Mouse (Mus musculus) adipocyte (in vitro differentiated cells): Measurements from ENCODE around the gene 4930442H23Rik.
"Not testable (repeated sequence)": the region's sequence is repeated elsewhere in the genome, so short reads cannot be mapped to it uniquely, and the experiment has no call there.

ENCODE experiments used
- DNase-seq: peaks from one replicate; pipeline ENCODE4 v3.0.0-alpha.2; 2016; ENCODE audit warnings: low spot score

4930442H23Rik gene

DNA sequence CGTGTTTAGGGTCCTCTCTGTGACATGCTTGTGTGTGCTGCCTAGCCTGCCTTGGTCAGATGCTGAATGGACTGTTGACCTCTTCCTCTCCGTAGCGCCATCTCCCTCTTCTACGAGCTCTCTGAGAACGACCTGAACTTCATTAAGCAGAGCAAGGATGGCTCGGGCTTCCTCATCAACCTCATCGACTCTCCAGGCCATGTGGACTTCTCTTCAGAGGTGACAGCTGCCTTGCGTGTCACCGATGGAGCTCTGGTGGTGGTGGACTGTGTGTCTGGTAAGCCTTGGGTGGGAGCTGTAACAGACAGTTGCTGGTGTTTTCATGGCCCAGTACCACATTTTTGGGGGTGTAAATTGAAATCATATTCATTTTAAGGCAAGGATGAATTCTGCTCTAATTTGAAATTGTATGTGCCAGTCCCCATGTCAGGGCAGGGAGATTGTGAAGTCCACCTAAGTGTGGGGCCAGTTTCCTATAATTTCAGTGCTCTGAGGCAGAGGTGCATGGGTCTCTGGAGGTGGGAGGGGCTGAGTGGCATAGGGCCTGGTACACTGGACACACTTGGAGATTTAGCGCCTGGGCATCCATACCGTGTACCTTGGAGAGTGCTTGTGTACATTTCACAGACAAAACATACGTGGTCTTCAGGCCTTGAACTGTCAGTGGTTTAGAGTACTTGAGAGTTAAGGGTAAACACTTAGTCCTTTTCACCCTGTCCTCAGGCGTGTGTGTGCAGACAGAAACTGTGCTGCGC is 5.5 kb downstream of the 4930442H23Rik start:
- no peak for DNase-seq

DNA sequence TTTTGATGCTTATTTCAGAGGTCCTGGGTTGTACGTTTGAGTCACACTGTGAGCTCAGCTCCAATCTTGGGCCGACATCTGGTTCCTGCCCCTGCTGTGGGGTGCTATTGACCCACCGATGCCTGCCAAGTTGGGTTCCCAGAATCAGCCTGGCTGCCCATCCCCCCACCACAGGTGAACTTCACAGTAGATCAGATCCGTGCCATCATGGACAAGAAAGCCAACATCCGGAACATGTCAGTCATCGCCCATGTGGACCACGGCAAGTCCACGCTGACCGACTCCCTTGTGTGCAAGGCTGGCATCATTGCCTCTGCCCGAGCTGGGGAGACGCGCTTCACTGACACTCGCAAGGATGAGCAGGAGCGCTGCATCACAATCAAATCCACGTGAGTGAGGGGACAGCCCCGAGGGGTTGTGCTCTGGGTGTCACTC is 6.1 kb downstream of the 4930442H23Rik start:
- no peak for DNase-seq

DNA sequence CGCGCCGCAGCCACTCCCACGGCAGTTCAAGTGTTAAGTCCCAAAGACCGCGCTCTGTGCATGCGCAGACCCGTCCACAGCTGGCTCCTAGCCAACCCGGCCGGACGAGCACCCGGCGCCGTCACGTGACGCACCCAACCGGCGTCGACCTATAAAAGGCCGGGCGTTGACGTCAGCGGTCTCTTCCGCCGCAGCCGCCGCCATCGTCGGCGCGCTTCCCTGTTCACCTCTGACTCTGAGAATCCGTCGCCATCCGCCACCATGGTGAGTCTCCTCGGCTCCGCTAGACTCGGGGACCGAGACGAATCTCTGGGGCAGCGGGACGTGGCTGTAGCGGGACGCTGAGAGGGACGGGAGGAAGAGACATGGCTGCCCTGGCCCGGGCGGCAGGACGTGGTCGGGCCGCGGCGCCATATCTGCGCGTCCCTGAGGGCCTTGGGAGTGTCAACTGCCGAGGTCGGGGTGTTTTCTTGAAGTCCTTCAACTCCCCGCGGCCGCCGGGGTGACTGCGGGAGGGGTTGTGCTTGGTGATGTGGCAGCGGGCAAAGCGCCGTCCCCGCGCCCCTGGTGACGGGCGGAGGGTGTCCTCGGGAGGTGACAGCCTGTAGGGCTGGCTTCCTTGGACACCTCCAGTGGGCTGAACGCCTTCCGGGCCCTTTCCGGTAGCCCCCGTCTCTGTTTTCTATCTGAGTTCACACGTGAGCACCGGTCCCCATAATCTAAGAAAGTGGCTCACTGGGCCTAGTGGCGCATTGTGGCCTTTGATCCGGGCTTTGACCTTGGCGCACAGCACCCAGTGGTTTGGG is 7.0 kb downstream of the 4930442H23Rik start, which contains the start of gene Eef2:
Eef2 (plus strand) TSS at position 166 of the 806 bp plus-strand sequence.
- DNase-seq, result peak; percentile 97

DNA sequence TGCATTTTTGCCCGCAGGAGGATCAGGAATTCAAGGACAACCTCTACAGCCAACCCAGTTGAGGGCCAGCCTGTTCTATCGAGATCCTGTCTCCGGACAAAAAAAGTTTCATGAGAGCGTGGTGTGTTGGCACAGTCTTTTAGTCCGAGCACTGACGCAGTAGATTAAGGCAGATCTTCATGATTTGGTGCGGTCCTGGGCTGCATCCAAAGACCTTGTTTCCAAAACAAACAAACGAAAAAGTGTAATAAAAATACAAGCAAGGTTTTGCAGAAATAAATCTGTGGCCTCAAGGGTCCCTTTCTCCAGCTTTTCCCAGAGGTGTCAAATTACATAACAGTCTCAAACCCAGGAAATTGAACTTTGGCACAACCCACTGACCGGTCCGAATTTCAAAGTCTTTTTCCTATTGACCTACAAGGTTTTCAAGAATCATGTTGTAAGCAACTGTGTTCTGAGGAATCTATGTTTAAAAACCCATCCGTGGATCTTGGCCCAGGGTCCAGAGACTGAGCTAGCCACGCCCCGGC is 7.6 kb downstream of the 4930442H23Rik start:
- DNase-seq, result peak; percentile 97

DNA sequence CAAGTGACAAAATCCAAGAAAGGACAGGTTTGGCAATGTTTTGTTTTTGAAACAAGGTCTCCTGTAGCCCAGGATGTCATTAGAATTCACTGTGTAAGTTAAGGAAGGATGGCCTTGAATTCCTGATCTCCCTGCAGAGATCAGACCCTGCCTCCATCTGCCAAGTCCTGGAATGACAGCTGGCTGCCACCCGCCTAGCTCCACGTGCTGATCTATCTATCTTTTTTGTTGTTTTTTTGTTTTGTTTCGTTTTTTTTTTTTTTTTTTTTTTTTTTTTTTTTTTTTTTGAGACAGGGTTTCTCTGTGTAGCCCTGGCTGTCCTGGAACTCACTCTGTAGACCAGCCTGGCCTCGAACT is 8.3 kb downstream of the 4930442H23Rik start:
- DNase-seq, result not testable (repeated sequence)

DNA sequence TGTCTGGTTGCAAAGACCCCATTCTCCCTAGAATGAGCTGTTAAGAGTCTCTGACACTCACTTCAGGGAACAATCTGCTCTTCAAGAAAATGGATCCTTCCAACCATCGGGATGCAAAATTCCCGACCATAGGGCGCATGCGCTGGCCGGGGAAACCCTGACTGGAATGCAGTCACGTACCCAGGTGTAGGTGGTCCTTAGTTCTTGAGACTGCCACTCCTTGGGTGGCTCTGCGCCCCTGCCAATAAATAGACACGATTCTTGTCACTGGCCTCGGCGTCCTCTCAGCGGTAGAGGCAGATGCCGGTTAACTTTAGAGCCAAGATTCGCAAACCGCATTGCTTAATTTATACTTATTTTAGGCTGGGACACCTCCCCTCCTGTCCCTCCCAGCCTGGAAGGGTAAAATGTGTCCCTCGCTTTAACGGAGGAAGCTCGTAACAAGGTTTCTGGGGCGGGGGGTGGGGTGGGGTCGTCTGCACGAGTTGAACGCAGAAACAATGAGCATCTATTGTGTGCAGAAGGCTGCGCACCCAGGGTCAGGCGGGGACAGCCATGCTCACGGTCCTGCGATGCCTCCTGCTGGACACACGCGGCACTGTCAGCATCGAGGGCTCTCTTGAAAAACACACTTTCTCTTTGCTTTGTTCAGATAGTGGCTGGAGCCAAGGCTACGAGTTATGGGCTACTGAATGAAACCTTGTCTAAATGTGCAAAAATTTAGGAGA is 8.9 kb downstream of the 4930442H23Rik start:
- peak; percentile 92 for DNase-seq

DNA sequence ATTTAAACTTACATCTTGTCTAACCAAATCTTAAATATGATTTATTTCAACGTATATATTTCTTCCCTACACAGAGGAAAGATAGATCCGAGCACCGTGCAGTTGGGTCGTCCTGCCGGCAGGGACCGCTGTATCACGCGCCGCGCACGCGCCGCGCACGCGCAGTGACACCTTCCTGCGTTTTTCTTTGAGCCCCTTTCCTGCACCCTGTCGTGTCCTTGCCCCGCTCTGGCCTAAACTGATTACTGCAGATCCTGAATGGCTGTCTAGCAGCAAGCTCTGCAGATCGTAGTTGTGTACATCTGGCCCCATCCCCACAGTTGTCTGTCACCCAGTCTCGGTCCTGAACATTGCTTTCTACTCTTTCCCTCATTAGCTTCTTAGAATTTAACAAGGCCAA is 10.5 kb downstream of the 4930442H23Rik start:
- peak; percentile 79 for DNase-seq

DNA sequence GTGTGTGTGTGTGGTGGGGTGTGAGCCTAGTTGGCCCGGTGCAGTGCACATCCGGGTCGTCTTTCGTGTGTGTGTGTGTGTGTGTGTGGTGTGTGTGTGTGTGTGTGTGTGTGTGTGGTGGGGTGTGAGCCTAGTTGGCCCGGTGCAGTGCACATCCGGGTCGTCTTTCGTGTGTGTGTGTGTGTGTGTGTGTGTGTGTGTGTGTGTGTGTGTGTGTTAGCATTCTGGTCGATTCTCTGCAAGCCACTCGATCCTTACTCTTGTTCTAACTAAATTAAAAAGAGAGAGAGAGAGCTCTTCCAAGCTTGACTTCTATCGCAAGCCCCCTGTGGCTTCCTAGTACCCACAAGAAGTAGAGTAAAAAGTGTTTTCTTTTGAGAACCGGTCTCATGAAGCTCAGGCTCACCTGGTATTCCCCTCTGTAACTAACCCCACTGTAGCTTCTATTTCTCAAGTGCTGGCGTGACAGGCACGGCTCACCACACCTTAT is 14.2 kb downstream of the 4930442H23Rik start:
- not testable (repeated sequence) for DNase-seq

DNA sequence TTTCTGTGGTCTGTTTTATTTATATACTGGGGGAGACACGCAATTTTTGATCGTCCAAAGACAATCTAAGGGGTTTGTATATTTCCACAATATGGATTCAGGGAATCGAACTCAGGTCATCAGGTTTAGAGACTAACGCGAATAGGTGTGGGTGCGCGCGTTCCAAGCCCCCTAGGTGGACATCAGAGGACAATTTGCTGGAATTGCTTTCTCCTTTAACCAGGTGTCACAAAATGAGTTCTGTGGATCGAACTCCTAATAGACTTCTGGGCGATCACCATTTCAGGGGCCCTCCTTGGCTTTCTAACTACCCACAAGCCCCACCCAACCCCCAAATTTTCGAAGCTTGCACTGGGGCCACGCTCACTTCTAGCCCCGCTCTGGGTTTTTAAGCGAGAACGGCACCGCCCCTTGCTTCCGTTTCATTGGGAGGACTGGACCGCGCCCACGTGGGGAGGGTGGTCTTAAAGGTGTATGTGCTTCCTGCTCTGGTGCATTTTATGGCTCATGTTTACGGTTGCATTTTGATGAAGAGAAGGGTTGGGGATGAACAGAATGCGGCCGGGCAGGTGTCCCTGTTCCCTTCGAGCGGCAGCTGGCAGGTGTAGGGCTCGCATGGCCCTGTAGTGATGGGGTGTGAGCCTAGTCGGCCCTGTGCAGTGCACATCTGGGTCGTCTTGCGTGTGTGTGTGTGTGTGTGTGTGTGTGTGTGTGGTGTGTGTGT is 15.0 kb downstream of the 4930442H23Rik start:
- peak; percentile 69 for DNase-seq

DNA sequence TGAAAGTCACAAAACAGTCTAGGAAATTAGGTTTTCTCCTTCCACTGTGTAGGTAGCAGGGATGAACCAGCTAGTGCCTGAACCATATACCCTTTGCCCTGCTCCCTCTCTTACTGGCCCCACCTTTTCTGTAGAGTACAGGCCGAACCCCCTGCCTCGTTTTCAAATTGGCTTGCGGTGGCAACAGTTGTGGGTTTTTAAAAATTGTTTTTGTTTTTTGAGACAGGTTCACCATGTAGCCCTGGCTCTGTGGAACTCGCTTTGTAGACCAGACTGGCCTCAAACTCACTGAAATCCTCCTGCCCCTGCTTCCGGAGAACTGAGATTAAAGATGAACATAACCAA is 15.6 kb downstream of the 4930442H23Rik start:
- no peak for DNase-seq

DNA sequence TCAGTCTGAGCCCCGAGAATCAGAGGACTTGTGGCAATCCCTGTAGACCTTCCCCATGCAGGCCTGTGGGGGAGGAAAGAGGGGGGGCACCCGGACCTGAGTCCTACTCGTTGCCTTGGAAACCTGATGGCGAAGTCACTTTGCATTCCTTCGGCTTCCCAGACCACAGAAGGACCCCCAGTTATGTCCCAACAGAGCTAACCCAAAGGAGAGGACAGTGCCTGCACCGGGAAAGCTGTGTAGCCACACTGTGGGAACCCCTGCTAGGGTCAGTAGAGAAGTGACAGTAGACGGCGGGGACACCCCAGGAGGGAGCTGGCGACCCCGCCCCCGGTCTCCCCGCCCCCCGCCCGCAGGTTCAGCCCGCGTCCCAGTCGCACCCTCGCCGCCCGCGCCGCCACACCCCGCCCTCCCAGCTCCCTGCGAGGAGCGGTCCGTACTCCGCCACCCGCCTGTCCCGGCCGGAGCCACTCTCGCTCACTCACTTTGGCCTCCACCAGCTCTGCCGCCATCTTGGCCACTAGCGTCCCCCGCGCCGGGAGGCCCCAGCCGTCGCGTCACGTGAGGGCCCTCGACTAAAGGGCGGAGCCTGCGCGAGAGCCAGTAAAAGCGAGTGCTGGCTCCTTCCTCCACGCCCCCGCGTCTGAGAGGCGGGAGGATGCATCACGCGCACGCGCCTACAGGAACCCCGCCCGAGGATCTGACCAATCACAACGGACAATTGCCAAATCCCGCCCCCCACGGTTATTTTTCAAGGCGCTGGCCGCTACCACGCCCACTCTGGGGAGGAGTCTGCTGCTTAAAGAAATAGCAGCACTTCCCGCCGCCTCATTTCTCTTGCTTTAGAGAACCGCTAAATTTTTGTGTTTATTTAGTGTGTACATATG is 16.2 kb downstream of the 4930442H23Rik start, which contains the start of gene Pias4:
Pias4 (minus strand) TSS at position 724 of the 887 bp plus-strand sequence.
- peak; percentile 99 for DNase-seq

DNA sequence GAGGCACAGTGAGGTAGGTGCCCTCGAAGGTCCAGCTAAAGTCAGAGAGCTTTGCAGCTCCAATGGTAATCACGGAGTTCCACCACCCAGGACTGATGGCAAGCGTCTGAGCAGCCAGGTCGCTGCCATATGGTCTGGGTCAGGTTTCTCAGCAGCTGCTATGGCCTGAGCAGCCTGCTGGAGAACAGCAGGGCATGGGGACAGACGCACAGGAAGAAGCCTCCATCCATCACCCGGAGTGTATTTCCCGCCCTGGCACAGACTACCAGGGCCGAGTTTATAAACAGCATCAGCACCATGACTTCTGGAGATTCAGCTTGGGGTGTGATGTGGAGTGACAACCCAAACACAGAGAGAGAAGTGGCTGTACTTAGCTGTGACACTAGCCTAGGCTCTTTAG is 18.5 kb downstream of the 4930442H23Rik start:
- no peak for DNase-seq

DNA sequence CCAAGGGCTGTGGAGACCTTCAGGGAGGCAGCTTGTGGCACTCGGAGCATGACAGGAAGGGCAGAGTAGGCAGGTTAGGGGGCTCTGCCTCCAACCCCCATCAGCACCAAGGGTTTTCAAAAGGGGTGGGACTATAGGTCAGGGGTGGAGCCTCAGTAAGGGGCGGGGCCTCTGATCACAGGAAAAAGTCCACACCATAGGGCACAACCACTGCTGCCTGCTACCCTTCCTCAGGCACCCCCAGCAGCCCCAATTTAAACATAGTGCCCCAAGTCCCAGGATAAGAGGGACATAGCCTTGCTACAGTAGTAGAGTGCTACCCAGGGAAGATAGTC is 21.4 kb downstream of the 4930442H23Rik start:
- no peak for DNase-seq

DNA sequence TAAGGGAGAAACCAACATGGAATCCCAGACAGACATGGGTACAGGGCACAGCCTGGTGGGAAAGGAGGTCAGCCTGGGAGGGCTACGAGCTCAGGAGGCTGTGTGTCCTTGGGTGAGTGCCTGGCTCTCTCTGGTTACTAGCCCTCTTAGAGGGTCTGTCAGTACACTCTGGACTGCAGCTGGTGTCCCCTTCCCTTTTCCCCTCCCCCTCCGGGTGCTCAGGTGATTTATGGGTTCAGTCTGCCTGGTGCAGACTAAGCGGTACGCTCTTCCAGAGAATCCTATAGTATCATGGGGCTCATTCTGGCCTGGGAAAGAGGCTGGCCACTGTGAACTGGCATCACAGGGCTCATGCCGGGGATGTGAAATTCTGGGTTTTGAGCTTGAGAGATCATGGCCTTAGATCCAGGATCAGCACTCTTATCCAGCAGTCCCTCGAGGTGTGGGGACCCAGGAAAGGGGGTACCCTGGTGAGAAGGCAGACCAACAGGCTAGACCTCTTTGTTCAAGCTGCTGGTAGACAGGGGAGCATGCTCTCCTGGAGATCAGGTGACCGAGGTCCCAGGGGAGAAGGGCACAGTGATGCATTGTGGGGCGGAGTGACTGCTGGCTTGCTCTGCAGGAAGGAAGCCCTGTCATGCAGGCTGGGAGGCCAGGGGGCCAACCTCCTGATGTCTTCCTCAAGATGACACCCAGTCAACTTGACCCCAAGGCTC is 21.9 kb downstream of the 4930442H23Rik start:
- DNase-seq, result no peak

DNA sequence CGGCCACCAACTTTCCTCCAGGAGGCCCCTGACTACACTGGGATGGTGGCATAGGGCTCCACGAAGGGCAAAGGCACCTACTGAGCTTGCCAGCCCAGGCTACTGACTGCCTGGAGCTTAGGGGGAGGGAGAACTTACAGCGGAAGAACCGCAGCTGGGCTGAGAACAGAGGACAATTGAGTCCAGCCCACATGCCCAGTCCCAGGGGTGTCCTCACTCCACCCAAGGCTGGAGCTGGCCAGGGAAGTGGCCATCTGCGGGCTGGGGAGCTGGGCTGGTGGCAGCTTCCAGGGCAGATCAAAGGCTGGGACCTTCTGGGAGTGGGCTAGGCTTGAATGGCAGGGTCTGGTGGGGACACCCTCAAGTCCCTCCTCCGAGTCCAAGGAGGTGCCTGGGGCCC is 28.9 kb downstream of the 4930442H23Rik start:
- no peak for DNase-seq

DNA sequence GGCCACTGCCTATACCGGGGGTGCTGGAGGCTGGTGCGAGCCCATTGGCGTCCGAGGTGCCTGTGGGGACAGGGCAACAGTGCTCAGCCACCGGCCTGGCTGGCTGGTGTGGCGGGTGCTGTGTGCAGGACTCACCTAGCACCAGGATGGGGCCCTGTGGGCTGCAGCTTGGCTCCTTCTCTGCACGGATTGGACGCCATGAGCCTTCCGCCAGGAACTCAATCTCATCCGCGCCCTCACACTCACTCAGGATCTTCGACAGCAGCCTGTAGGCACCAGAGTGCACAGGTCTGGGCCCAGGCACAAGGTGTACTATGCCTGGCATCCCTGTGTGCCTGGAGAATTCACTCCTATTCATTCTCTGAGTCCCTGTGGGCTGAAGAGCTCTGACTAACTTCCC is 29.3 kb downstream of the 4930442H23Rik start:
- no peak for DNase-seq

DNA sequence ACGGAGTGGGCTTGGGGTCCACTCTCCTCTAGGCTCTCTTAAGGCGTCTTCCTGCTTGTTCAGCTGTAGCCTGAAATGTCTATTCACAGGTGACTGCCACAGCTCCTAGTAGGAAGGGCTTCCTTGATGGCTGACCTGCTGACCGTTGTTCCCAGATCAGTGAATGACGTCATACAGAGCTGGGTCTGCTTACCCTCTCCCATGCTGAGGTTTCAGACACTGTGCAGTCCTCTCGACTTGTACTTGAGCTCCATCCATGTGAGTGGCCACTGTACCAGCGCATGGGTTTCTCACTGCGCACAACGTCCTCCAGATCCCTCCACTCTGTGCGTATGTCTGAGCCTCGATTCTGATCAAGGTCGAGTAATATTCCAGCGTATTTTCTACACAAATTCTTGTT is 31.0 kb downstream of the 4930442H23Rik start:
- no peak for DNase-seq

DNA sequence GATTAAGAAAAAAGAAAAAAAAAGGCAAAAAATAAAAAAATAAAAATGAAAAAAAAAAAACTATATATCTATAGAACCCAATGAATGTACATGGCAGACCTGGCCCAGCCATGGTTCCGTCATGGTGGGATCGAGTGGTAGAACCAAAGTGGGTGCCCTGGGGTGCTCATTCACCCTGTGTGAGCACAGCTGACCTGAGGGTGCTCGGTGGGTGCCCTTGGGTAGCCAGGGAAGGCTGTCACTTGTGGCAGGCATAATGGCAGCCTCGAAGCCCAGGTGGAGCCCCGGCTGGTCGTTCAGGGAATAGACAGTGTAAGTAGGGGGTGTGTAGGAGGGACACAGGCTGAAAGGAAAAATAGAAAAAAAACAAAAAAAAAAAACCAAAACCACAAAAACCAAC is 32.4 kb downstream of the 4930442H23Rik start:
- no peak for DNase-seq

DNA sequence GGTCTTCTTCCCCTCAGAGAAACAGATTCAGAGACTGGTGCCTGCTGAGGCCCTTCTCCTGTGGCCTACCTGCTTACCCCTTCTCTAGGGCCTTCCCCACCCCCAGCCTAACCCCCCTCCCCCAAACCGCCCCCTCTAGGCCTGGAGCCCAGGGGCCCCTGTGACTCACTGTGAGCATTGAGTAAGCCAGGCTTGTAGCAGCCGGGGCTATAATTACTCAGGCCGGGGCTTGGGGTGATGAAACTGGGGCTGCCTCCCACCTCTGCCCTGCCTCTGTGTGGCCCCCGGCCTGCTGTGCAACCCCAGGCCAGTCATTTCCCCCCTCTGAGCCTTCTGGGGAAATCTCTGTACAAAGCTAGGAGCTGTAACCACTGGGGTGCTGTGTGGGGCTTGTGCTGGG is 37.4 kb downstream of the 4930442H23Rik start:
- DNase-seq, result no peak

DNA sequence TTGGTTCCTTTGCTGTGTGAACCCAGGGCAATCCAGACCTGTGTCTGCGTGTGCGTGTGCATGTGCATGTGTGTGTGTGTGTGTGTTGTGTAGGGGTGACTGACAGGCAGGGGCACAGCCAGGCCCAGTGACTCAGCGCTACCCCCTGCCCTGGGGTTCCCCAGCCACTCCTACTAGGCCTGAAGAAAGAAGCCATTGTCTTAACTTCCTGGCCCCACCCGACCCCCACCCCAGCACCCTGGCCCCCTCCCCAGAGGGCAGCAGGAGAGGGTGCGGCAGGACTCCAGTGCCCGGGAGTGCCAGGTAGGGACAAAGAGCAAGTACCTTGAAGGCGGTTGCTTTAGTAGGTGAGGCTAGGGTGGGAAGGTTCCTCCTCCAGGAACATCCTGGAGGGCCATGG is 37.9 kb downstream of the 4930442H23Rik start:
- DNase-seq, result no peak
